Mouse (Mus musculus) lung, embryonic 16.5 days (tissue): ENCODE results near the gene Bend6. TPM values are rescaled to one million over a fixed set of nuclear protein-coding genes. Genes with fewer than 3 reads are reported as not detected.

Experiments used
- ATAC-seq: fragments of 200-750 bp; cut with Nextera tagmentation; 2 replicates; pipeline ENCODE4 v1.8.0; 2017; ENCODE audit warnings: low read depth, mild to moderate bottlenecking, moderate library complexity
- H3K27ac ChIP-seq: fragments of 300-500 bp; sonication (generic); 2 replicates; pipeline ENCODE4 v1.5.1; 2014; ENCODE audit warnings: mild to moderate bottlenecking, control low read depth, low read length
- H3K27me3 ChIP-seq: fragments of 300-500 bp; sonication (generic); 2 replicates; pipeline ENCODE4 v1.6.1; 2014; ENCODE audit warnings: low read depth, low read length, mixed read lengths; ENCODE audit not compliant: control insufficient read depth, insufficient read depth
- H3K36me3 ChIP-seq: fragments of 300-500 bp; sonication (generic); 2 replicates; pipeline ENCODE4 v1.6.1; 2014; ENCODE audit warnings: low read length; ENCODE audit not compliant: control insufficient read depth, insufficient read depth
- H3K4me1 ChIP-seq: fragments of 300-500 bp; sonication (generic); replicated peaks from 2 replicates; pipeline ENCODE4 v1.6.1; 2014; ENCODE audit warnings: low read length, mixed read lengths; ENCODE audit not compliant: control insufficient read depth, insufficient read depth
- H3K4me2 ChIP-seq: fragments of 300-500 bp; sonication (generic); 2 replicates; pipeline ENCODE4 v1.6.1; 2014; ENCODE audit warnings: low read depth, low read length, control low read depth
- H3K4me3 ChIP-seq: fragments of 300-500 bp; sonication (generic); 2 replicates; pipeline ENCODE4 v1.5.1; 2014; ENCODE audit warnings: mild to moderate bottlenecking, low read length, control low read depth
- H3K9ac ChIP-seq: fragments of 300-500 bp; sonication (generic); 2 replicates; pipeline ENCODE4 v1.6.1; 2014; ENCODE audit warnings: low read length, control low read depth
- H3K9me3 ChIP-seq: fragments of 300-500 bp; sonication (generic); 2 replicates; pipeline ENCODE4 v1.6.1; 2016; ENCODE audit warnings: low read length; ENCODE audit not compliant: control insufficient read depth
- WGBS: fragments of 180-500 bp; shearing (Covaris S2); extraction: QIAGEN DNeasy Blood & Tissue Kit; methylation state at CpG from one replicate; pipeline ENCODE4 v1.1.7; 2014; 5-methylcytosine and 5-hydroxymethylcytosine counted together
- polyA plus RNA-seq: library from polyadenylated mRNA; unstranded; fragments of >200 nt; fragmentation: Nextera tagmentation; extraction: Ambion mirVana; gene quantifications from 2 replicates; pipeline ENCODE4 v1.2.1, GENCODE M21; 2015

The Bend6 gene
- polyA plus RNA-seq, 1 experiment from 2014 or later, result 0.41 TPM

GRCm38 (mm10) chr1:33940364-33940928 lies 32.8 kb upstream of the Bend6 start:
- no peaks in the 10 kb centered on the region for H3K36me3 ChIP-seq
- H3K4me2 ChIP-seq, result no peak overlapping the region
- WGBS, result 73% methylated on average over 11 of the region's 11 CpGs
- H3K4me1 ChIP-seq, result no peaks in the 10 kb centered on the region
- H3K9ac ChIP-seq, result no peak overlapping the region
- H3K27me3 ChIP-seq, result no peaks in the 10 kb centered on the region
- no peak overlapping the region for H3K4me3 ChIP-seq
- H3K27ac ChIP-seq, result no peak overlapping the region
- no peak for ATAC-seq
- no peaks in the 10 kb centered on the region for H3K9me3 ChIP-seq

- Histone ChIP-seq H3K36me3 (no peaks in the 10 kb centered on the region), H3K9ac (no peak overlapping the region), H3K4me1 (no peaks in the 10 kb centered on the region), H3K4me3 (no peak overlapping the region), H3K4me2 (no peak overlapping the region), H3K27me3 (no peaks in the 10 kb centered on the region), H3K9me3 (no peaks in the 10 kb centered on the region), H3K27ac (no peak overlapping the region)
- ATAC-seq, result no peak
- 66% methylated on average over 5 of the region's 5 CpGs for WGBS
These were observed 32.2 kb upstream of the Bend6 start for GRCm38 (mm10) chr1:33939828-33940227.

GRCm38 (mm10) chr1:33935946-33936345 lies 28.3 kb upstream of the Bend6 start:
- Histone ChIP-seq H3K4me2 (no peak overlapping the region), H3K27ac (no peak overlapping the region), H3K4me1 (no peaks in the 10 kb centered on the region), H3K9me3 (no peaks in the 10 kb centered on the region), H3K36me3 (no peaks in the 10 kb centered on the region), H3K9ac (no peak overlapping the region), H3K4me3 (no peak overlapping the region), H3K27me3 (no peaks in the 10 kb centered on the region)
- 78% methylated on average over 3 of the region's 3 CpGs for WGBS
- no peak for ATAC-seq

DNA sequence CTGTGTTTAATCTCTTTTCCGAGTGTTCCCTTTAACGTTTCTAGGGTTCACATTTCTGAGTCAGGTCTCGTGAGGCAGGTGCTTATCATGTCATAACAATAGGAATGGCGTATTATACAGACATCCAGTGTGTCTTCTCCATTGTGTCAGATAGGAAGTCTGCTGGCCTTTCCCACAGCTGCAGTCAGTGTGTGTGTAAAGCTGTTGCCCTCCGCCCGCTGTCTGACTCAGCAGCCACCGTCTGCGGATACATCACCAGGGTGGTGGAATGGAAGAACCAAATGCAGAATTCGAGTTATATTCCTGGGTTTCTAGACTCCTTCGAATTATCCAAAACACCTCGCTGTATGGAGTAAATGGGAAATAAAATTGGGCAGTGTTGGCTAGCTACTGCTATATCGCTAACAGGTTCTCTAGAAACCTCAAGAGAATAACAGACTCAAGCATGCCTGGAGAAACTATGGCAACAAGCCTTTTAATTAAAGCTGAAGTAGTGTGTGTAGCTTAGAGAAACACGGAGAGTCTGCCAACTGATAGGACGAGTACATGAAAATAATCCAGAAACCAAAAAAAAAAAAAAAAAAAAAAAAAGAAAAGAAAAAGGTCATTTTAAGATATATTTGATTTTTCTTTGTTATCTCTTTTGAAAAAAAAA lies 25.4 kb upstream of the Bend6 start:
- no peak for ATAC-seq
- Histone ChIP-seq H3K9me3 (no peaks in the 10 kb centered on the region), H3K4me2 (no peak overlapping the region), H3K27ac (no peak overlapping the region), H3K27me3 (no peaks in the 10 kb centered on the region), H3K4me3 (no peak overlapping the region), H3K36me3 (no peaks in the 10 kb centered on the region), H3K4me1 (no peaks in the 10 kb centered on the region), H3K9ac (no peak overlapping the region)
- WGBS, result 74% methylated on average over 14 of the region's 14 CpGs

DNA sequence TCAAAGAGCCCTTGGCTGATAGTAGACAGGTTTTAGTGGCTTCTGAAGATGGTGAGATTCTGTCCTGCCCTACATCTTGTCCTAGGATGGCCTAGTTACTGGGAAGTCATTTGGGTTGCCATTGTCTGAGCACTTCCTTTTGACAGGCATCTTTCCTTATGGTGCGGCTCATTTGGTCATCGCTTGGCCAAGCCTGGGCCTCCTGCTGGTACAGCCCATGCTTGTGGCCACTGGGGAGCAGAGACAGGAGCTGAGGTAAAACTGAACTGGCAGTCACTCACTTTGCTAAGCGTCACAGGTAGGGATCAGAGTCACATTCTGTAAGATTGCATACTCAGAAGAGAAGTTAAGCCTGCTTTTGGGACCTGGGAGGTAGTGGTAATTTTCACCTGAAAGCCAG lies 24.6 kb upstream of the Bend6 start:
- no peaks in the 10 kb centered on the region for H3K9me3 ChIP-seq
- H3K4me2 ChIP-seq, result no peak overlapping the region
- H3K27ac ChIP-seq, result no peak overlapping the region
- H3K36me3 ChIP-seq, result no peaks in the 10 kb centered on the region
- H3K9ac ChIP-seq, result no peak overlapping the region
- 92% methylated on average over 3 of the region's 3 CpGs for WGBS
- no peak overlapping the region for H3K4me3 ChIP-seq
- no peaks in the 10 kb centered on the region for H3K4me1 ChIP-seq
- H3K27me3 ChIP-seq, result no peaks in the 10 kb centered on the region
- no peak for ATAC-seq

DNA sequence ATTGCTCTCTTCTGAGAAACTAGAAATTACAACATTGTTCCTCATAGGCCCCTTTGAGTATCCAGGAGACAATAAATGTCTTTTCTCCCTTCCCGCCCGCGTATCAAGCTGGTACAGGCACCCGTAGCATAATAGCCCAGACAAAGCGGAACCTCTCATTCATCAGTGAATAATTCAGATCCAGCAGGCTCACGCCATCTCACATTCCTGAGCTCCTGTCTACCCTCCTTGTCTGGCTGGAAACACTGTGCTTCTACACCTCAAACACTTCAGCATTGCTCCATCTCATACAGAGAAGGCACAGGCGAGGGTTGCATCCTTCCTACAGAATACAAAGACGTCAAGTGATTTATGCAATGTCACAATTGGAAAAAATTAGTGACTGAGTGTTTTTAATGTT lies 24.2 kb upstream of the Bend6 start:
- Histone ChIP-seq H3K9ac (no peak overlapping the region), H3K4me1 (no peaks in the 10 kb centered on the region), H3K36me3 (no peaks in the 10 kb centered on the region), H3K4me3 (no peak overlapping the region), H3K27me3 (no peaks in the 10 kb centered on the region), H3K27ac (no peak overlapping the region), H3K9me3 (no peaks in the 10 kb centered on the region), H3K4me2 (no peak overlapping the region)
- 85% methylated on average over 8 of the region's 8 CpGs for WGBS
- ATAC-seq, result no peak

GRCm38 (mm10) chr1:33927466-33927865 lies 19.9 kb upstream of the Bend6 start:
- no peak for ATAC-seq
- no peak overlapping the region for H3K4me3 ChIP-seq
- 81% methylated on average over 7 of the region's 7 CpGs for WGBS

DNA sequence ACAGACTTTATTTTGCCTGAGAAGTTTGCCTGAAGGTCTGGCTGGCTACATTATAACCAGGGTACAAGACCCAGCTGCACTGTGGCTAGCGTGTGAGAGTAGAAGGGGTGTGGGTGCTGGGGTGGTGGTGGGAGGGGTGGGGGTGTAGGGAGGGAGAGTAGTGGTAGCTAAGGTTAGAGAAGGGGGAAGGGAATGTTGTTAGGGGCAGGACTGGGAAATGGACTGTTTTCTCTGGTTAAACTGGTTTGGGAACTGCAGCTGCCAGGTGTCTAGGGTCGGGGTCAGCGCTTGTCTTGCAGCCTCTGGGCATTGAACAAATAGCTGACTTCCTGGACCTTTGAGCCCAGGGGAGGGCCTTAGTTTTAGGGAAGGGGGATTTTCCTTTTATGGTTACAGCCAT lies 17.7 kb upstream of the Bend6 start:
- no peaks in the 10 kb centered on the region for H3K9me3 ChIP-seq
- no peaks in the 10 kb centered on the region for H3K27me3 ChIP-seq
- H3K9ac ChIP-seq, result no peak overlapping the region
- H3K36me3 ChIP-seq, result no peaks in the 10 kb centered on the region
- no peak overlapping the region for H3K4me3 ChIP-seq
- no peak overlapping the region for H3K27ac ChIP-seq
- WGBS, result 44% methylated on average over 3 of the region's 3 CpGs
- ATAC-seq, result no peak
- no peaks in the 10 kb centered on the region for H3K4me1 ChIP-seq
- no peak overlapping the region for H3K4me2 ChIP-seq

More at GRCm38 (mm10) chr1:33927466-33927865, 19.9 kb upstream of the Bend6 start:
- Histone ChIP-seq H3K36me3 (no peaks in the 10 kb centered on the region), H3K27me3 (no peaks in the 10 kb centered on the region), H3K9me3 (no peaks in the 10 kb centered on the region), H3K4me2 (no peak overlapping the region), H3K27ac (no peak overlapping the region), H3K9ac (no peak overlapping the region), H3K4me1 (no peaks in the 10 kb centered on the region)

DNA sequence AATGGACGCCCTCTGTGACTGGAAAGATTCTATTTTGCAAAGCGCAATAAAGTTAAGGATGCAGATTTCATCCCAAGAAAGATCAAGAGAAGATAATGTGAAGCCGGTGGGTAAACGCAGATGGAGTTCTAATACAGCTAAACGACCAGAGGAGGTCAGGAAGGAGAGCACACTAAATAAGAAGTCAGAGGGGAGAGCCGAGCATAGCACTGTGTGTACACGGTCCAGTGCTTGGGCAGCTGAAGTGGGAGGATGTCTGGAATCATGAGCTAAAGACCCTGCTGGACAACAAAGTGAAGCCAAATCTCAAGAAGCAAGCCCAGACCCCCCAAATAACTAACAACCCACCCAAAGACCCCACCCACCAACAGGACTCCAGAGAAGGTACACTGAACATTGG lies 15.4 kb upstream of the Bend6 start:
- no peak overlapping the region for H3K9ac ChIP-seq
- no peaks in the 10 kb centered on the region for H3K4me1 ChIP-seq
- H3K36me3 ChIP-seq, result no peaks in the 10 kb centered on the region
- H3K27me3 ChIP-seq, result no peaks in the 10 kb centered on the region
- H3K4me3 ChIP-seq, result no peak overlapping the region
- H3K27ac ChIP-seq, result no peak overlapping the region
- no peak overlapping the region for H3K4me2 ChIP-seq
- H3K9me3 ChIP-seq, result no peaks in the 10 kb centered on the region
- 70% methylated on average over 7 of the region's 7 CpGs for WGBS
- no peak for ATAC-seq
